Mouse (Mus musculus) embryonic fibroblast, embryonic 13.5 days (primary cell): ENCODE results near the gene Akr1b3.

ENCODE experiments used
- CTCF ChIP-seq: IDR thresholded peaks from 2 replicates; pipeline ENCODE4 v1.5.1; 2011; ENCODE audit warnings: mild to moderate bottlenecking, control low read depth, low read length, moderate library complexity, borderline replicate concordance; ENCODE audit not compliant: insufficient read depth
- POLR2A ChIP-seq: IDR thresholded peaks from 2 replicates; pipeline ENCODE4 v1.6.1; 2011; ENCODE audit warnings: low read depth, mild to moderate bottlenecking, control low read depth, low read length, moderate library complexity

DNA sequence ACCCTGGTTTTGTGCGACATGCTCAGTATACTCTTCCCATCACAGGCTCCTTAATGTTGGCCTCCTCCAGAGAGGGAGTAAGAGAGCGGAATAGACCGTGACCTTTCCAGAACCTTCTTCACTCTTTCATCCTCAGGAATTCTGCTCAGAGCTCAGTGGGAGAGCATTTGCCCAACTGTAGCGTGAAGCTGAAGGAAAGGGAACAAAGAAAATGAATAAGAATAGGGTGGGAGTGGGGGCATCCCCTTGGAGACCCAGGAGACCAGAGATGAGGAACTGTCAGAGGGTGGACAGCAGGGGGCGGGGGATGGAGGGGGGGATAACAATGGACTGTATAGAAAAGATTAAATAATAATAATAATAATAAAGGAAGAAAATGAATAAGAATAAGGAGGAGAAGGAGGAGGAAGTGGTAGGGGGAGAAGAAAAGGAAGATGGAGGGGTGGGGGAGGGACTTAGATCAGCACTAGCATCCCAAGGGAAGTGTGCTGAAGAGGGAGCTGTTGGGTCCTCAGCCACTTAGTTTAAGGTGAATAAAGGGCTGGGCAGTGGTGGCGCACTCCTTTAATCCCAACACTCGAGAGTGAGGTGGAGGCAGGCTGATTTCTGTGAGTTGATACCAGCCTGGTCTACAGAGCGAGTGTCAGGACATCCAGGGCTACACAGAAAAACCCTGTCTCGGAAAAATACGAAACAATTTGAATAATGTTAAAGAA is 27.0 kb upstream of the Akr1b3 start:
- no peak for TF ChIP-seq CTCF
- no peak for TF ChIP-seq POLR2A
